In the genomic region with DNA sequence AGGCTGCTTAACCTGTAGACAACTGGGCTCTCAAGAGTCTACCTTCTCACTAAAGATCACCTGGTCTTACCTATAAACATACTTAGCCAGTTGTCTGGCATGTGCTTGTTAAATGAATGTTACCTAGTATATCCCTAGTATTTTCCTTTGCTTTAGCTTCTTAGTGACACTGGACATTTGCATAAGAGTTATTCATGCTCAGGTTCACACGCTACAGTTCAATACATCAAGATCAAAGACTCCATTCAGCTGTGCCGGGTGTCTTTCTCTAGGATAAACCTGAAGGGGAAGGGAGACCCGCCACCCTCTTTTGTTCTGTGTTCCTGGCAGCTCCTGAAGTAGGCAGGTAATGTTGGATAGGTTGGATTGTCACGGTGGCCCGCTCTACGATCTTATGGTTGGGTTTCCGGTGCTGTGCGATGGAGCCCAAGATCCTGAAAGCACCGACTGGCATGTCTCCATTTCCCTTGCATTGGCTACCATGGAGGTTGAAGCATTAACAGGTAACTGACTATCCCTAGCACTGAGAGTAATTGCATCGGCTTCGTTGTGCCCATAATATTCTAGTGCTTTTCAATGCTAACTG, we compare ENCODE assay signal across 8 mouse cellular contexts. TPM values are rescaled to one million over a fixed set of nuclear protein-coding genes. Genes with fewer than 3 reads are reported as not detected.
DNase-seq lines count a peak whose midpoint lies in the region; ATAC-seq and TF ChIP-seq lines count a peak whose summit lies in the region.

No protein-coding gene starts in this region.

- peaks cover 42% of the 10 kb centered on the region for H3K4me1 ChIP-seq in heart, embryonic 13.5 days
- peaks cover 17 to 70% of the 10 kb centered on the region in 2 experiments for H3K4me1 ChIP-seq in CH12.LX (ENCODE audit: control insufficient read depth in 1 of 2, insufficient read depth in 2 of 2)
- H3K4me1 ChIP-seq in forebrain, embryonic 14.5 days (ENCODE audit: control insufficient read depth, insufficient read depth, low read length) = peaks cover 15% of the 10 kb centered on the region
- H3K4me1 ChIP-seq in liver, embryonic 16.5 days (ENCODE audit: control insufficient read depth, low read depth, low read length) = peaks cover 66% of the 10 kb centered on the region

- H3K36me3 ChIP-seq in heart, embryonic 13.5 days = 0 out of 2 replicates have a peak, but pooled peaks cover 2% of the 10 kb centered on the region
- H3K36me3 ChIP-seq in CH12.LX (replicated peaks in 1 of 2; ENCODE audit: control insufficient read depth in 1 of 2, insufficient read depth in 1 of 2, low read length in 1 of 2) = peaks cover 4 to 26% of the 10 kb centered on the region in 2 experiments
- no peaks in the 10 kb centered on the region for H3K36me3 ChIP-seq in forebrain, embryonic 14.5 days (ENCODE audit: control insufficient read depth, insufficient read depth, low read length)
- H3K36me3 ChIP-seq in liver, embryonic 16.5 days (ENCODE audit: control insufficient read depth, insufficient read depth) = no peaks in the 10 kb centered on the region

- dilution Hi-C loops in CH12.LX (cut with MboI; ENCODE audit: extremely low pct_ligation_motif_present, extremely low pct_unique_long_range_greater_than_20kb, low sequenced_read_pairs) = no loop called here

- H3K79me2 ChIP-seq in CH12.LX (replicated peaks; ENCODE audit: control insufficient read depth, extremely low read depth, insufficient read depth, poor library complexity, severe bottlenecking) = peaks cover 7% of the 10 kb centered on the region

- DNase-seq in heart, adult 9 months (ENCODE audit: low spot score in 2 of 2) = no peak
- DNase-seq in CH12.LX (ENCODE audit: extremely low read depth) = no peak
- DNase-seq in forebrain, embryonic 14.5 days (ENCODE audit: low spot score) = no peak
- DNase-seq in T-cell, adult 2 months (ENCODE audit: low spot score) = no peak
- DNase-seq in left cerebral cortex, postnatal 10 days (ENCODE audit: extremely low spot score in 1 of 2, low spot score in 2 of 2) = no peak

- TF ChIP-seq RAD21 in CH12.LX (IDR thresholded peaks at IDR 0.05; ENCODE audit: low read depth, low read length) = no peak

- no peak for TF ChIP-seq POLR2A in CH12.LX (IDR thresholded peaks at IDR 0.05; ENCODE audit: low read depth, low read length)

- H3K27me3 ChIP-seq in heart, embryonic 13.5 days (replicated peaks) = no peaks in the 10 kb centered on the region
- no peaks in the 10 kb centered on the region for H3K27me3 ChIP-seq in CH12.LX (replicated peaks)
- H3K27me3 ChIP-seq in forebrain, embryonic 14.5 days (replicated peaks; ENCODE audit: control insufficient read depth, insufficient read depth, low read length) = no peaks in the 10 kb centered on the region
- no peaks in the 10 kb centered on the region for H3K27me3 ChIP-seq in liver, embryonic 16.5 days (ENCODE audit: control insufficient read depth, insufficient read depth, low read depth, low read length)

- peak overlapping the region; percentile 72 for H3K9ac ChIP-seq in heart, embryonic 13.5 days
- H3K9ac ChIP-seq in CH12.LX (ENCODE audit: insufficient read depth, low read depth) = peak overlapping the region; percentile 58
- H3K9ac ChIP-seq in forebrain, embryonic 14.5 days (ENCODE audit: low read length) = peak overlapping the region; percentile 53; the same call in 1 of the 2 replicates
- H3K9ac ChIP-seq in liver, embryonic 16.5 days (ENCODE audit: low read depth, low read length) = peak overlapping the region; percentile 86

- peak overlapping the region; percentile 95 for H3K4me3 ChIP-seq in heart, embryonic 13.5 days
- H3K4me3 ChIP-seq in CH12.LX (replicated peaks in 1 of 3; ENCODE audit: low read depth in 2 of 3, low read length in 2 of 3, poor library complexity in 1 of 3) = peak overlapping the region; percentile 43 to 68 (median 58)
- H3K4me3 ChIP-seq in forebrain, embryonic 14.5 days (ENCODE audit: low read depth, low read length) = peak overlapping the region; percentile 94
- peak overlapping the region; percentile 85 for H3K4me3 ChIP-seq in liver, embryonic 16.5 days (ENCODE audit: low read depth, low read length)

- H3K9me3 ChIP-seq in heart, embryonic 13.5 days = no peaks in the 10 kb centered on the region
- no peaks in the 10 kb centered on the region for H3K9me3 ChIP-seq in CH12.LX (replicated peaks; ENCODE audit: low read length)
- no peaks in the 10 kb centered on the region for H3K9me3 ChIP-seq in forebrain, embryonic 14.5 days (replicated peaks; ENCODE audit: control insufficient read depth, low read length)
- no peaks in the 10 kb centered on the region for H3K9me3 ChIP-seq in liver, embryonic 16.5 days (replicated peaks; ENCODE audit: control insufficient read depth, low read length)

- in situ Hi-C loops in CH12.LX (cut with MboI; ENCODE audit: low pct_ligation_motif_present, low pct_unique_long_range_greater_than_20kb, low sequenced_read_pairs) = loop anchor here (5.0 to 25.0 kb wide), 2 partner anchors 182 to 442 kb away; partner anchors contain the start of gene Cluh

- intact Hi-C loops in left cerebral cortex, postnatal 10 days (cut with DNase I) = no loop called here

- H3K4me2 ChIP-seq in heart, embryonic 13.5 days = peak overlapping the region; percentile 99
- peak overlapping the region; percentile 96 for H3K4me2 ChIP-seq in CH12.LX (ENCODE audit: insufficient read depth, low read depth, poor library complexity, severe bottlenecking)
- H3K4me2 ChIP-seq in forebrain, embryonic 14.5 days (ENCODE audit: low read length) = peak overlapping the region; percentile 69
- peak overlapping the region; percentile 100 for H3K4me2 ChIP-seq in liver, embryonic 16.5 days (ENCODE audit: low read depth, low read length)

- 16% methylated on average over 11 of the region's 11 CpGs for WGBS in heart, embryonic 13.5 days
- WGBS in forebrain, embryonic 14.5 days = 11% methylated on average over 11 of the region's 11 CpGs
- WGBS in liver, embryonic 16.5 days (ENCODE audit: insufficient replicate concordance) = 22% methylated on average over 11 of the region's 11 CpGs

- ATAC-seq in heart, embryonic 13.5 days (ENCODE audit: extremely low read depth, insufficient number of reproducible peaks, low FRiP score, low TSS enrichment) = no peak
- ATAC-seq in forebrain, embryonic 14.5 days = no peak
- ATAC-seq in liver, embryonic 16.5 days (ENCODE audit: low read depth) = no peak
- no peak for ATAC-seq in megakaryocyte progenitor cell, adult 5-6 weeks (replicated peaks; ENCODE audit: poor library complexity)

- no peak for TF ChIP-seq CTCF in CH12.LX (conservative IDR thresholded peaks at IDR 0.05 in 1 of 2, IDR thresholded peaks at IDR 0.05 in 1 of 2; ENCODE audit: low read depth in 2 of 2, low read length in 2 of 2)

- peak overlapping the region; percentile 100; the same call in 1 of the 2 replicates for H3K27ac ChIP-seq in heart, embryonic 13.5 days (replicated peaks)
- H3K27ac ChIP-seq in CH12.LX (ENCODE audit: insufficient read depth, low read depth) = peak overlapping the region; percentile 93
- H3K27ac ChIP-seq in forebrain, embryonic 14.5 days (ENCODE audit: low read depth, low read length) = no peak overlapping the region
- H3K27ac ChIP-seq in liver, embryonic 16.5 days (ENCODE audit: low read length) = peak overlapping the region; percentile 95

- no peak for TF ChIP-seq EP300 in CH12.LX (IDR thresholded peaks at IDR 0.05; ENCODE audit: low read length)

TF ChIP-seq in CH12.LX, 34 proteins besides CTCF, POLR2A, EP300 and RAD21:
- TF ChIP-seq JUND (conservative IDR thresholded peaks at IDR 0.05; ENCODE audit: low read depth, low read length) = 0 out of 2 replicates have a peak, but pooled peaks have one; percentile 4
- 0 out of 2 replicates have a peak, but pooled peaks have one; percentile 4 for TF ChIP-seq TCF12 (IDR thresholded peaks at IDR 0.05; ENCODE audit: low read depth, low read length)
- no peak for TF ChIP-seq GABPA (IDR thresholded peaks at IDR 0.05; ENCODE audit: insufficient replicate concordance, low read depth, low read length)

RNA-seq across cellular contexts. Expression of gene Mnt, which starts 1.7 kb away (rescaled TPM):
- 3.3 and 3.5 TPM in 2 replicates for polyA plus RNA-seq in heart, embryonic 13.5 days (2015; fragmentation: Nextera tagmentation; extraction: Ambion mirVana)
- total RNA-seq in CH12.LX (2012; rRNA removed) (3.6 and 4.7 TPM in 2 replicates), CH12.LX (2014; rRNA removed) (1.4 and 1.6 TPM in 2 replicates)
- polyA plus RNA-seq in CH12.LX (2012; ENCODE audit: insufficient read length, low read depth) = 29.0 and 30.6 TPM in 2 replicates
- polyA plus RNA-seq in forebrain, embryonic 14.5 days (2014; fragmentation: Nextera tagmentation; extraction: Ambion mirVana) = 6.8 and 7.6 TPM in 2 replicates
- polyA plus RNA-seq in liver, embryonic 16.5 days (2015; fragmentation: Nextera tagmentation; extraction: Ambion mirVana) = 0.90 and 1.2 TPM in 2 replicates
- total RNA-seq in megakaryocyte progenitor cell, adult 5-6 weeks (2015) = 13.1 and 15.0 TPM in 2 replicates
- 2.7 and 3.2 TPM in 2 replicates for total RNA-seq in megakaryocyte progenitor cell, adult 5-6 weeks (2017)
- 10 to 100 TPM; 33.5 to 34.9 TPM for total RNA-seq in left cerebral cortex, postnatal 10 days (2021)

RNA-seq across cellular contexts. Expression of gene Mettl16, which starts 58.4 kb away (rescaled TPM):
- polyA plus RNA-seq in heart, embryonic 13.5 days (2015; fragmentation: Nextera tagmentation; extraction: Ambion mirVana) = 29.2 and 32.8 TPM in 2 replicates
- total RNA-seq in CH12.LX (2012; rRNA removed) = 79.3 and 100 TPM in 2 replicates
- total RNA-seq in CH12.LX (2014; rRNA removed) = 80.0 and 90.7 TPM in 2 replicates
- polyA plus RNA-seq in CH12.LX (2012; ENCODE audit: insufficient read length, low read depth) = 111 and 119 TPM in 2 replicates
- 32.1 and 38.8 TPM in 2 replicates for polyA plus RNA-seq in forebrain, embryonic 14.5 days (2014; fragmentation: Nextera tagmentation; extraction: Ambion mirVana)
- polyA plus RNA-seq in liver, embryonic 16.5 days (2015; fragmentation: Nextera tagmentation; extraction: Ambion mirVana) = 15.5 and 16.6 TPM in 2 replicates
- 13.9 and 14.3 TPM in 2 replicates for total RNA-seq in megakaryocyte progenitor cell, adult 5-6 weeks (2015)
- 36.2 and 45.6 TPM in 2 replicates for total RNA-seq in megakaryocyte progenitor cell, adult 5-6 weeks (2017)
- 10 to 100 TPM; 15.1 to 18.0 TPM for total RNA-seq in left cerebral cortex, postnatal 10 days (2021)
